ENCODE assay signal across 9 mouse cellular contexts in the genomic region with DNA sequence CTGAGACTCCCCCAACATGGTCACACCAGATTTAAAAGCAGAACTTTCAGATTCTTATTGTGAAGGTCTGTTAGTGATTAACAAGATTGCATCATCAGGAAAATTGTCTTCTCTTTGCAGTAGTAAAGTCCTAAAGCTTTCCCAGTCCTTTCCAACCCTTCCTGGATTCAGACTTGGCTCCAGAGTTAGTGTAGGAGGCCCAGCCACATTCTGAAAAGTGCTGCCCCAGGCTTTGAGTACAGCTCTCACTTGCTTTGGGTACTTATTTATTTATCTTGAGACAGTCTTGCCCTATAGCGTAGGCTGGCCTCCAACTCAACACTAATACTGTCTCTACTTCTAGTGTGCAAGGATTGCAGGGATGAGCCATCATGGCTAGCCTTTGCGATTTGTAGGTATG. TPM values are rescaled to one million over a fixed set of nuclear protein-coding genes. Genes with fewer than 3 reads are reported as not detected.
DNase-seq lines count a peak whose midpoint lies in the region; ATAC-seq and TF ChIP-seq lines count a peak whose summit lies in the region.
"Had no signal": no experiment of that assay in that cellular context is flagged by ENCODE, and none has a peak within 500 bp of the region (broad histone marks: within the 10 kb centered on the region; RNA-seq: fewer than 3 reads in every experiment).

No protein-coding gene starts in this region.

- no peak for TF ChIP-seq CTCF in liver, postnatal 0 days (IDR thresholded peaks at IDR 0.05; ENCODE audit: low read depth)

- no peak for DNase-seq in liver, postnatal 0 days
- no peak for DNase-seq in thymus, postnatal 10 days (ENCODE audit: low spot score in 2 of 2)
- no peak for DNase-seq in urinary bladder, adult 2 months (ENCODE audit: low spot score)
- DNase-seq in lung, adult 18-20 months = no peak
- DNase-seq: cerebellum, postnatal 10 days had no signal

- peaks cover 62% of the 10 kb centered on the region for H3K36me3 ChIP-seq in erythroblast, embryonic 14.5 days (ENCODE audit: control insufficient read depth)
- peaks cover 3% of the 10 kb centered on the region; the same call in 1 of the 2 replicates for H3K36me3 ChIP-seq in hindbrain, embryonic 15.5 days
- peaks cover 10% of the 10 kb centered on the region; the same call in 1 of the 2 replicates for H3K36me3 ChIP-seq in liver, postnatal 0 days (replicated peaks; ENCODE audit: insufficient read depth, low read length)

- peak overlapping the region; percentile 89 for H3K4me3 ChIP-seq in erythroblast, embryonic 14.5 days (replicated peaks)
- H3K4me3 ChIP-seq in brown adipose tissue, adult 24 weeks (ENCODE audit: insufficient read depth, low read depth, low read length) = peak overlapping the region; percentile 41
- H3K4me3 ChIP-seq in hindbrain, embryonic 15.5 days = peak overlapping the region; percentile 31
- H3K4me3 ChIP-seq in liver, postnatal 0 days (ENCODE audit: low read depth, low read length) = peak overlapping the region; percentile 64

- H3K27me3 ChIP-seq in erythroblast, embryonic 14.5 days (ENCODE audit: control insufficient read depth) = no peaks in the 10 kb centered on the region
- H3K27me3 ChIP-seq in hindbrain, embryonic 15.5 days = no peaks in the 10 kb centered on the region
- H3K27me3 ChIP-seq in liver, postnatal 0 days (ENCODE audit: insufficient read depth, low read length) = no peaks in the 10 kb centered on the region

- H3K9me3 ChIP-seq in erythroblast, embryonic 14.5 days (ENCODE audit: control insufficient read depth, low read length) = no peaks in the 10 kb centered on the region
- no peaks in the 10 kb centered on the region for H3K9me3 ChIP-seq in hindbrain, embryonic 15.5 days
- H3K9me3 ChIP-seq in liver, postnatal 0 days (ENCODE audit: low read length) = no peaks in the 10 kb centered on the region

- peaks cover 49% of the 10 kb centered on the region for H3K4me1 ChIP-seq in erythroblast, embryonic 14.5 days (ENCODE audit: control insufficient read depth)
- peaks cover 11% of the 10 kb centered on the region for H3K4me1 ChIP-seq in brown adipose tissue, adult 24 weeks (ENCODE audit: control insufficient read depth, insufficient read depth, insufficient read length, low read length)
- peaks cover 73% of the 10 kb centered on the region for H3K4me1 ChIP-seq in hindbrain, embryonic 15.5 days (replicated peaks)
- H3K4me1 ChIP-seq in liver, postnatal 0 days (ENCODE audit: insufficient read depth) = peaks cover 48% of the 10 kb centered on the region

- WGBS in hindbrain, embryonic 15.5 days = 73% methylated on average over 2 of the region's 2 CpGs
- 72% methylated on average over 2 of the region's 2 CpGs for WGBS in liver, postnatal 0 days (ENCODE audit: insufficient replicate concordance)

- no peak for ATAC-seq in erythroblast, adult 5-6 weeks (replicated peaks; ENCODE audit: low FRiP score, poor library complexity, severe bottlenecking)
- no peak for ATAC-seq in hindbrain, embryonic 15.5 days (ENCODE audit: low FRiP score, low read depth)
- ATAC-seq in liver, postnatal 0 days = no peak

- no peak overlapping the region for H3K27ac ChIP-seq in brown adipose tissue, adult 24 weeks (replicated peaks; ENCODE audit: low read depth, low read length)
- H3K27ac ChIP-seq in hindbrain, embryonic 15.5 days (replicated peaks) = no peak overlapping the region
- no peak overlapping the region for H3K27ac ChIP-seq in liver, postnatal 0 days (ENCODE audit: low read depth)

- TF ChIP-seq EP300 in liver, postnatal 0 days (IDR thresholded peaks at IDR 0.05; ENCODE audit: low read depth) = no peak

- no peak overlapping the region; the same call in 1 of the 2 replicates for H3K9ac ChIP-seq in hindbrain, embryonic 15.5 days
- H3K9ac ChIP-seq in liver, postnatal 0 days (replicated peaks) = peak overlapping the region; percentile 53

- H3K4me2 ChIP-seq in hindbrain, embryonic 15.5 days = peak overlapping the region; percentile 98
- peak overlapping the region; percentile 98 for H3K4me2 ChIP-seq in liver, postnatal 0 days (ENCODE audit: low read depth, low read length)

RNA-seq across cellular contexts. Expression of a gene that starts 4.6 kb away (rescaled TPM):
- 2.2 and 2.5 TPM in 2 replicates for polyA plus RNA-seq in erythroblast, embryonic 14.5 days (2012)
- total RNA-seq in erythroblast, adult 5-6 weeks (2015; ENCODE audit: low replicate concordance) = 9.8 and 10.2 TPM in 2 replicates
- 10.9 and 13.8 TPM in 2 replicates for total RNA-seq in erythroblast, adult 5-6 weeks (2017; ENCODE audit: low replicate concordance)
- 29.3 and 30.4 TPM in 2 replicates for polyA plus RNA-seq in brown adipose tissue, adult 24 weeks (2012; ENCODE audit: insufficient read depth, insufficient read length, missing spikeins)
- polyA plus RNA-seq in hindbrain, embryonic 15.5 days (2015; fragmentation: Nextera tagmentation; extraction: Ambion mirVana) = 22.1 and 23.4 TPM in 2 replicates
- polyA plus RNA-seq in liver, postnatal 0 days (2015; fragmentation: Nextera tagmentation; extraction: Ambion mirVana) = 16.7 and 19.1 TPM in 2 replicates
- 17.0 and 25.0 TPM in 2 replicates for polyA plus RNA-seq in urinary bladder, adult 2 months (2012; rRNA removed)

Comparison
In these comparisons a context has a peak if more than half of its experiments do, and no peak if none do; other contexts are left out.
1. H3K4me3 ChIP-seq: peak in every context shown above with its lines; median percentile 89 in erythroblast, embryonic 14.5 days; 64 in liver, postnatal 0 days; 41 in brown adipose tissue, adult 24 weeks; 31 in hindbrain, embryonic 15.5 days.